Mouse (Mus musculus): ENCODE data around the gene Phf23. TPM values are rescaled to one million over a fixed set of nuclear protein-coding genes. Genes with fewer than 3 reads are reported as not detected.
A peak's percentile ranks its signal among the peaks of the same experiment; 100 is the strongest.
"Not testable (repeated sequence)": the region's sequence is repeated elsewhere in the genome, so short reads cannot be mapped to it uniquely, and the experiment has no call there.

Phf23 gene
- polyA plus RNA-seq, 1 experiment from 2014 or later, result 53.1 TPM

DNA sequence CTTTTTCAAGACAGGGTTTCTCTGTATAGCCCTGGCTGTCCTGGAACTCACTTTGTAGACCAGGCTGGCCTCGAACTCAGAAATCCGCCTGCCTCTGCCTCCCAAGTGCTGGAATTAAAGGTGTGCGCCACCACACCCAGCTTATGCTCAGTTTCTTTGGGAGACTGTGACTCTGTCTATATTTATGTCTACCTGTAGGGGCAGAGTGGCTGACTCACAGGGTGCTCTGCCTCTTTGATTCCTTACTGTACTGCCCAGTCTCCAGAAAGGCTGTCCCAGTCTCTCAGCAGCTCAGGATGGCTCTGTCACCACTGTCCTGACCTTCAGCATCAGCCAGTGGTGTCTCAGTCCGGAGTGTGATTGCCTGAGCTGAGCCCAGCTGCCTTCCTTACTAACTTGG lies 40.0 kb upstream of the Phf23 start:
- H3K36me3 ChIP-seq (ENCODE audit: control insufficient read depth, insufficient read depth, low read length); H3K4me2 ChIP-seq (ENCODE audit: low read depth, low read length); H3K9me3 ChIP-seq (ENCODE audit: control insufficient read depth, low read length); H3K27ac ChIP-seq (ENCODE audit: low read length); ATAC-seq; H3K4me1 ChIP-seq (ENCODE audit: control insufficient read depth, insufficient read depth, low read length); H3K27me3 ChIP-seq (replicated peaks; ENCODE audit: control insufficient read depth, insufficient read depth, low read length); H3K9ac ChIP-seq (ENCODE audit: low read depth, low read length); H3K4me3 ChIP-seq (ENCODE audit: low read length): not testable (repeated sequence)
- WGBS, result 72% methylated on average over 4 of the region's 4 CpGs

DNA sequence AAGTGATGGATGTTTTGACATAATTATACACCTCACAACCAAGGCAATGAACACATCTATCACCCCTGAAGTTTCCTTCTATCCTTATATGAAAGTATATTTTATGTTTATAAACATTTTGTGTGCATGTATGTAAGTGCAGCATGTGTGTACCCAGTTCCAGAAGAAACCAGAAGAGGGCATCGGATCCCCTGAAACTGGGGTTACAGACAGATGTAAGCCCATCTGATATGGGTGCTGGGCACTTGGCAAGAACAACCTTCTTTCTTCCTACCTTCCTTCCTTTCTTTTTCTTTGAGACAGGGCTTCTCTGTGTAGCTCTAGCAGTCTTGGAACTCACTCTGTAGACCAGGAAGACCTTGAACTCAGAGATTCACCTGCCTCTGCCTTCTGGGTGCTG lies 39.4 kb upstream of the Phf23 start:
- Histone ChIP-seq H3K36me3 (ENCODE audit: control insufficient read depth, insufficient read depth, low read length) (no peaks in the 10 kb centered on the region), H3K4me1 (ENCODE audit: control insufficient read depth, insufficient read depth, low read length) (peaks cover 6% of the 10 kb centered on the region; the same call in 1 of the 2 replicates), H3K9me3 (ENCODE audit: control insufficient read depth, low read length) (no peaks in the 10 kb centered on the region), H3K27ac (ENCODE audit: low read length) (no peak overlapping the region), H3K9ac (ENCODE audit: low read depth, low read length) (no peak overlapping the region), H3K4me3 (ENCODE audit: low read length) (no peak overlapping the region), H3K4me2 (ENCODE audit: low read depth, low read length) (no peak overlapping the region), H3K27me3 (replicated peaks; ENCODE audit: control insufficient read depth, insufficient read depth, low read length) (no peaks in the 10 kb centered on the region)
- 67% methylated on average over 1 of the region's 1 CpGs for WGBS
- no peak for ATAC-seq

- H3K9me3 ChIP-seq (ENCODE audit: control insufficient read depth, low read length), result no peaks in the 10 kb centered on the region
- peak overlapping the region; percentile 92 for H3K27ac ChIP-seq (ENCODE audit: low read length)
- H3K4me2 ChIP-seq (ENCODE audit: low read depth, low read length), result peak overlapping the region; percentile 37; the same call in 1 of the 2 replicates
- peaks cover 12% of the 10 kb centered on the region for H3K27me3 ChIP-seq (replicated peaks; ENCODE audit: control insufficient read depth, insufficient read depth, low read length)
- no peak overlapping the region for H3K4me3 ChIP-seq (ENCODE audit: low read length)
- peaks cover 9% of the 10 kb centered on the region; the same call in 1 of the 2 replicates for H3K4me1 ChIP-seq (ENCODE audit: control insufficient read depth, insufficient read depth, low read length)
- no peaks in the 10 kb centered on the region for H3K36me3 ChIP-seq (ENCODE audit: control insufficient read depth, insufficient read depth, low read length)
- WGBS, result 40% methylated on average over 5 of the region's 5 CpGs
- ATAC-seq, result no peak
- no peak overlapping the region for H3K9ac ChIP-seq (ENCODE audit: low read depth, low read length)
Measured at GRCm38 (mm10) chr11:69960616-69961015, 35.0 kb upstream of the Phf23 start.

GRCm38 (mm10) chr11:69961841-69962240 lies 33.7 kb upstream of the Phf23 start:
- peaks cover 15% of the 10 kb centered on the region for H3K27me3 ChIP-seq (replicated peaks; ENCODE audit: control insufficient read depth, insufficient read depth, low read length)
- peak overlapping the region; percentile 92 for H3K27ac ChIP-seq (ENCODE audit: low read length)
- H3K9me3 ChIP-seq (ENCODE audit: control insufficient read depth, low read length), result no peaks in the 10 kb centered on the region
- H3K4me2 ChIP-seq (ENCODE audit: low read depth, low read length), result peak overlapping the region; percentile 12; the same call in 1 of the 2 replicates
- H3K9ac ChIP-seq (ENCODE audit: low read depth, low read length), result peak overlapping the region; percentile 43; the same call in 1 of the 2 replicates
- H3K4me3 ChIP-seq (ENCODE audit: low read length), result no peak overlapping the region
- ATAC-seq, result peak; percentile 39
- H3K36me3 ChIP-seq (ENCODE audit: control insufficient read depth, insufficient read depth, low read length), result no peaks in the 10 kb centered on the region
- WGBS, result 25% methylated on average over 5 of the region's 5 CpGs
- peaks cover 9% of the 10 kb centered on the region; the same call in 1 of the 2 replicates for H3K4me1 ChIP-seq (ENCODE audit: control insufficient read depth, insufficient read depth, low read length)

DNA sequence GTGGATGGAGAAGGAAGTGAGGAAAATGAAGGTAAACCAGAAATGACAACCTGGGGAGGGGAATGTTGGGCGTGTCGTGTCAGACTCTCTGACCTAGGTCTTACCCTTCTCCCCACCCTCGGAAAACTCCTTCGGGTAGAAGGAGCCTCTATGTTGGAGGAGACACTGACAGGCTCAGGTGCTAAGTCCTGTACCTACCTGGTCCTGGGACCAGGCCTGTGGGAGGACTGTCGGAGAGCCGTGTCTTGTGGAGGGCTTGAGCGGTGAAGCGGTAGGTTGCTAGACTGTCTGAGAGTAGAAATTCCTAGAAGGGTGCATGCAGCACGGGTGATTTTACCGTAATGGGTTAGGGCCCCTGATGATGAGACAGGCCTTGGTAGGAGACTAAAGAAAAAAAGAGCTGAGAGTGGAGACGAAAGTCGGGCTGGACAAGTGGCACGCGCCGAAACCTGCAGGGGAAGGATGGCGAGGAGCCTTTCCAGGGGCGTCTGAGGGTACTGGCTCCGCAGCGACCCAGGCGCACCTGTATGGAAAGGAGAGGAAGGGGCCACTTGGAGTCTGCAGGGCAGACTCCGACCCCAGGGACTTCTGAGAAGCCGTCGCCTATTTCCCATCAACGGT lies 30.8 kb upstream of the Phf23 start, which contains the start of gene Cldn7:
Gene Cldn7 (plus strand): TSS at position 130 of the 621 bp plus-strand sequence.
- WGBS, result 7% methylated on average over 24 of the region's 24 CpGs

DNA sequence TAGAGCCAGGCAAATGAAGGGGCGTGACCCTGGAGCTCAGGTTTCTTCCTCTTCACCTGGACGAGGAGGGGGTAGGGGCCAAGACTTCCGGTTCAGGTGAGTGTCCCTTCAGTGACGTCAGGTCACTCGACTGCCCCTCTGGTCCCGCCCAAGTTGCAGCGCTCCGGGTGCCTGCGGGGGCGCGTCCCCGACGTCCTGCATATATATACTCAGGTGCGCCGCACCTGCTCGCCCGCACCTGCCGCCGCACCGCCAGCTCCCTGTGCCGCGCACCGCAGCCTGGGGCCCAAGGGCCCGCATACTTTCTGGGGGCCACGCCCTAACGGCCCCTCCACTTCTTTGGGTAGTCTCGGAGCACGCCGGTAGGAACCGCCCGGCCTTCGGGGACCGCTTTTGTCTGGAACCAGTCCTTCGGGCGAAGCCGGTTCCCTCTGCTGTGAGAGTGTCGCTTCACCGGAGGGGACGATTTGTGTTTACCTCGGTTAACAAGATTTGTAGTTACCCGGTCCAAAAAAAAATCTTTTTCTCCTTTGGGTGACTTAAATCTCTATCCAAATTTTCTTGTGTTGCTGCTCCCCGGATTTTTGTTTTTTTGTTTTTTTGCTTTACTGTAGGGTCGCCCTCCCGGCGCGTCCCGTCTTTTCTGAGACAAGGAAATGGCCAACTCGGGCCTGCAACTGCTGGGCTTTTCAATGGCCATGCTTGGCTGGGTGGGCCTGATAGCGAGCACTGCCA lies 30.1 kb upstream of the Phf23 start:
- Histone ChIP-seq H3K9ac (ENCODE audit: low read depth, low read length) (peak overlapping the region; percentile 81), H3K27ac (ENCODE audit: low read length) (peak overlapping the region; percentile 97), H3K27me3 (replicated peaks; ENCODE audit: control insufficient read depth, insufficient read depth, low read length) (peaks cover 15% of the 10 kb centered on the region), H3K4me3 (ENCODE audit: low read length) (peak overlapping the region; percentile 62), H3K9me3 (ENCODE audit: control insufficient read depth, low read length) (no peaks in the 10 kb centered on the region), H3K36me3 (ENCODE audit: control insufficient read depth, insufficient read depth, low read length) (no peaks in the 10 kb centered on the region), H3K4me1 (ENCODE audit: control insufficient read depth, insufficient read depth, low read length) (peaks cover 14% of the 10 kb centered on the region), H3K4me2 (ENCODE audit: low read depth, low read length) (peak overlapping the region; percentile 50; the same call in 1 of the 2 replicates)
- 2% methylated on average over 49 of the region's 49 CpGs for WGBS
- ATAC-seq, result peak; percentile 68

More for the DNA sequence above, 30.8 kb upstream of the Phf23 start, which contains the start of gene Cldn7:
- peaks cover 13% of the 10 kb centered on the region for H3K4me1 ChIP-seq (ENCODE audit: control insufficient read depth, insufficient read depth, low read length)
- no peaks in the 10 kb centered on the region for H3K36me3 ChIP-seq (ENCODE audit: control insufficient read depth, insufficient read depth, low read length)
- peak within 1 kb of the TSS; percentile 97 for H3K27ac ChIP-seq (ENCODE audit: low read length)
- H3K9ac ChIP-seq (ENCODE audit: low read depth, low read length), result peak within 1 kb of the TSS; percentile 81
- H3K4me3 ChIP-seq (ENCODE audit: low read length), result peak within 1 kb of the TSS; percentile 62
- peak within 1 kb of the TSS; percentile 47 for H3K4me2 ChIP-seq (ENCODE audit: low read depth, low read length)
- H3K9me3 ChIP-seq (ENCODE audit: control insufficient read depth, low read length), result no peaks in the 10 kb centered on the region
- peaks cover 15% of the 10 kb centered on the region for H3K27me3 ChIP-seq (replicated peaks; ENCODE audit: control insufficient read depth, insufficient read depth, low read length)
- ATAC-seq, result no peak

- no peaks in the 10 kb centered on the region for H3K36me3 ChIP-seq (ENCODE audit: control insufficient read depth, insufficient read depth, low read length)
- ATAC-seq, result peak; percentile 73
- 1% methylated on average over 55 of the region's 59 CpGs for WGBS
- H3K27me3 ChIP-seq (replicated peaks; ENCODE audit: control insufficient read depth, insufficient read depth, low read length), result peaks cover 15% of the 10 kb centered on the region
- H3K4me3 ChIP-seq (ENCODE audit: low read length), result peak overlapping the region; percentile 62
- peaks cover 12% of the 10 kb centered on the region for H3K4me1 ChIP-seq (ENCODE audit: control insufficient read depth, insufficient read depth, low read length)
- peak overlapping the region; percentile 50 for H3K4me2 ChIP-seq (ENCODE audit: low read depth, low read length)
- H3K9me3 ChIP-seq (ENCODE audit: control insufficient read depth, low read length), result no peaks in the 10 kb centered on the region
- peak overlapping the region; percentile 97 for H3K27ac ChIP-seq (ENCODE audit: low read length)
- peak overlapping the region; percentile 81 for H3K9ac ChIP-seq (ENCODE audit: low read depth, low read length)
Measured at GRCm38 (mm10) chr11:69966006-69966859, 29.3 kb upstream of the Phf23 start.

- Histone ChIP-seq H3K27ac (ENCODE audit: low read length) (peak overlapping the region; percentile 97), H3K27me3 (replicated peaks; ENCODE audit: control insufficient read depth, insufficient read depth, low read length) (peaks cover 15% of the 10 kb centered on the region), H3K9ac (ENCODE audit: low read depth, low read length) (peak overlapping the region; percentile 81), H3K4me3 (ENCODE audit: low read length) (peak overlapping the region; percentile 62), H3K4me2 (ENCODE audit: low read depth, low read length) (peak overlapping the region; percentile 50), H3K36me3 (ENCODE audit: control insufficient read depth, insufficient read depth, low read length) (0 out of 2 replicates have a peak, but pooled peaks cover 2% of the 10 kb centered on the region), H3K9me3 (ENCODE audit: control insufficient read depth, low read length) (no peaks in the 10 kb centered on the region), H3K4me1 (ENCODE audit: control insufficient read depth, insufficient read depth, low read length) (peaks cover 12% of the 10 kb centered on the region)
- 28% methylated on average over 17 of the region's 17 CpGs for WGBS
- ATAC-seq, result no peak
Measured at GRCm38 (mm10) chr11:69966860-69967517, 28.6 kb upstream of the Phf23 start.

All from intestine, embryonic 16.5 days (tissue).